Mouse (Mus musculus) naive thymus-derived CD4-positive, alpha-beta T cell, adult 2 months (primary cell): ENCODE data around the gene Mical3.
"Not testable (repeated sequence)": the region's sequence is repeated elsewhere in the genome, so short reads cannot be mapped to it uniquely, and the experiment has no call there.

Experiments
- DNase-seq: peaks from one replicate; pipeline ENCODE4 v3.0.0-alpha.2; 2011; ENCODE audit warnings: low read depth

Gene Mical3

GRCm38 (mm10) chr6:120932597-120932996, 198.2 kb downstream of the Mical3 start:
- peak; percentile 77 for DNase-seq

GRCm38 (mm10) chr6:120930450-120931306, 200.1 kb downstream of the Mical3 start:
- DNase-seq = no peak

- no peak for DNase-seq
Measured at GRCm38 (mm10) chr6:120929421-120929820, 201.4 kb downstream of the Mical3 start.

GRCm38 (mm10) chr6:120927765-120928164, 203.0 kb downstream of the Mical3 start:
- DNase-seq = no peak

- no peak for DNase-seq
Measured at GRCm38 (mm10) chr6:120926880-120927279, 203.9 kb downstream of the Mical3 start.

GRCm38 (mm10) chr6:120924791-120925321, 205.9 kb downstream of the Mical3 start:
- DNase-seq = not testable (repeated sequence)

- no peak for DNase-seq
Measured at GRCm38 (mm10) chr6:120917975-120918374, 212.8 kb downstream of the Mical3 start.

- DNase-seq = peak; percentile 41
Measured at GRCm38 (mm10) chr6:120916972-120917881, 213.6 kb downstream of the Mical3 start.

- DNase-seq = peak; percentile 93
Measured at GRCm38 (mm10) chr6:120916074-120916971, 214.5 kb downstream of the Mical3 start, which contains the start of gene Bid. Bid (minus strand) TSS chr6:120916853.

- no peak for DNase-seq
Measured at GRCm38 (mm10) chr6:120915649-120915975, 215.2 kb downstream of the Mical3 start.

- DNase-seq = peak; percentile 60
Measured at GRCm38 (mm10) chr6:120914911-120915648, 215.7 kb downstream of the Mical3 start.

- DNase-seq = no peak
Measured at GRCm38 (mm10) chr6:120914533-120914910, 216.3 kb downstream of the Mical3 start.

GRCm38 (mm10) chr6:120913783-120914182, 217.0 kb downstream of the Mical3 start:
- DNase-seq = no peak

- no peak for DNase-seq
Measured at GRCm38 (mm10) chr6:120912931-120913330, 217.9 kb downstream of the Mical3 start.

- no peak for DNase-seq
Measured at GRCm38 (mm10) chr6:120911213-120912007, 219.4 kb downstream of the Mical3 start.

- no peak for DNase-seq
Measured at GRCm38 (mm10) chr6:120909501-120909900, 221.3 kb downstream of the Mical3 start.

- not testable (repeated sequence) for DNase-seq
Measured at GRCm38 (mm10) chr6:120907876-120908597, 222.8 kb downstream of the Mical3 start.

- no peak for DNase-seq
Measured at GRCm38 (mm10) chr6:120906521-120906920, 224.3 kb downstream of the Mical3 start.

GRCm38 (mm10) chr6:120905111-120905510, 225.7 kb downstream of the Mical3 start:
- no peak for DNase-seq
